Mouse (Mus musculus) heart, postnatal 0 days (tissue): ENCODE data around the gene Rapgef1.

Experiments
- CTCF ChIP-seq: IDR thresholded peaks from 2 replicates; pipeline ENCODE4 v1.5.1; 2016; ENCODE audit warnings: antibody characterized with exemption, control low read depth, low read depth
- EP300 ChIP-seq: IDR thresholded peaks from 2 replicates; pipeline ENCODE4 v1.6.1; 2016; ENCODE audit warnings: antibody characterized with exemption, low read depth

DNA sequence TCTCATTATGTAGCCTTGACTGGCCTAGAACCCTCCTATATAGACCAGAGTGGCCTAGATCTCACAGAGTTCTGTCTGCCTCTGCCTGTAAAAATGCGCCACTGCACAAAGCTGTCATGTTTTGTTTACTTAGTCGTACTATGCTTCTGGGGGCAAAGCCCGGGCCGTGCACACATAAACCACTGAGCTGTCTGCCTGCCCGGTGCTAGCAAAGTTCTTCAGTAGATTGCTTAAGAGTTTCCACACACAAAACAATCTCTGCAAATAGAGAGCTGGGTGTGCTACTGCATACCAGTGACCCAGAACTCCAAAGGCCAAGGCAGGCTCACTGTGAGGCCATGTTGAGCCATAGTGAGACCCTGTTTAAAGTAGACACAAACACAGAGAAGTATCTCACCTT lies 58.3 kb downstream of the Rapgef1 start:
- TF ChIP-seq EP300 (no peak), CTCF (no peak)
